Mouse (Mus musculus) cortical plate, adult 2 months (tissue): Measurements from ENCODE around the gene Ddx28.

ENCODE experiments used
- CTCF ChIP-seq: fragments of 200-500 bp; IDR thresholded peaks from 2 replicates; pipeline ENCODE4 v1.5.1; 2011; ENCODE audit warnings: mild to moderate bottlenecking, control low read depth, low read length; ENCODE audit not compliant: insufficient read depth; ENCODE audit errors: extremely low read depth
- POLR2A ChIP-seq: fragments of 200-500 bp; IDR thresholded peaks from 2 replicates; pipeline ENCODE4 v1.6.1; 2011; ENCODE audit warnings: mild to moderate bottlenecking, low read length, control low read depth; ENCODE audit not compliant: insufficient read depth; ENCODE audit errors: extremely low read depth

GRCm38 (mm10) chr8:105969367-105969766 lies 42.3 kb downstream of the Ddx28 start:
- no peak for TF ChIP-seq POLR2A
- TF ChIP-seq CTCF, result no peak
